Mouse (Mus musculus): Measurements from ENCODE around the gene Atrn. TPM values are rescaled to one million over a fixed set of nuclear protein-coding genes. Genes with fewer than 3 reads are reported as not detected.

The Atrn gene
- polyA plus RNA-seq, 1 experiment from 2014 or later: 5.0 TPM

DNA sequence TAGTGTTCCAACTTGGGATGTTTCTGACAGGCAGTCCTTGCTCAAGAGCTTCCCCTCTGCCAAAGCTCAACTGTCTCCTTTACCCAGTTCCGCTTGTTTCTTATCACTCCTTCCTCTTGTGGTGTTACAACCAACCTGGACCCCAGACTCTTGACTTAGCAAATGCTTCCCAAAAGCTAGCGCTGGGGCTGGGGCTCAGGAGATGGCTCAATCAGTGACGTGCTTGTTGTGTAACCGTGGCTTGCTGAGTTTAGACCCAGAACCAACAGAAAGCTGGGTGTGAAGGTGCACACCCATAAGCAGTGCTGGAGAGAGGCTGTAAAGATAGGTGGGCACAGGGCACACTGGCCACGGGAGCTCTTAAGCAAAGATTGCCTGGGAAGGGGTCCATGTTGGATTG is 23.7 kb downstream of the Atrn start:
- no peak overlapping the region for H3K9ac ChIP-seq (ENCODE audit: low read length)
- no peaks in the 10 kb centered on the region for H3K27me3 ChIP-seq (ENCODE audit: control insufficient read depth, insufficient read depth, low read depth, low read length)
- H3K27ac ChIP-seq (ENCODE audit: low read length): no peak overlapping the region
- no peaks in the 10 kb centered on the region for H3K36me3 ChIP-seq (ENCODE audit: control insufficient read depth, insufficient read depth, low read length)
- H3K4me3 ChIP-seq (ENCODE audit: low read length): no peak overlapping the region
- H3K4me2 ChIP-seq (ENCODE audit: low read depth, low read length): no peak overlapping the region
- WGBS: 80% methylated on average over 5 of the region's 5 CpGs
- ATAC-seq (ENCODE audit: low read depth): no peak
- H3K9me3 ChIP-seq (ENCODE audit: control insufficient read depth, low read length): no peaks in the 10 kb centered on the region
- H3K4me1 ChIP-seq (replicated peaks; ENCODE audit: control insufficient read depth, insufficient read depth, low read length): no peaks in the 10 kb centered on the region

DNA sequence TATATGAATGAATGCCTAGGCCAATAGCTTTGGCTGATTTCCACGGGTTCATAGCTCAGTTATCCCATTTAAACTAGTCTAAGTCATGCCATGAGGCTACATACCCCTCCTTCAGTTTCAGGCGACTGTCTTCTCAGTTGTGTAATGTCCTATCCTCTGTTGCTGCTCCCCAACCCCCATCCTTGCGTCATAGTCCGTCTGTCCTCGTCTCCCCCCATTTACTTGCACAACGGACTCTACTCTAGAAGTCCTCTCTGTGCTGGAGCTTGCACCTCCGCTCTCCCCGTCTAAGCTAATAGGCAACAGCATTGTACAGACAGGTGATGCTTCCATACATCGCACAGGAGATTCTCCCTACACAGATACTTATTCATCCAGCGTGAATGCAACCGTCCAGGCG is 26.6 kb downstream of the Atrn start:
- 84% methylated on average over 12 of the region's 12 CpGs for WGBS
- H3K9ac ChIP-seq (ENCODE audit: low read length): no peak overlapping the region
- no peak for ATAC-seq (ENCODE audit: low read depth)

GRCm38 (mm10) chr2:130949781-130950180 is 43.5 kb downstream of the Atrn start:
- Histone ChIP-seq H3K27ac (ENCODE audit: low read length) (no peak overlapping the region), H3K4me2 (ENCODE audit: low read depth, low read length) (no peak overlapping the region), H3K27me3 (ENCODE audit: control insufficient read depth, insufficient read depth, low read depth, low read length) (no peaks in the 10 kb centered on the region), H3K36me3 (ENCODE audit: control insufficient read depth, insufficient read depth, low read length) (0 out of 2 replicates have a peak, but pooled peaks cover 2% of the 10 kb centered on the region), H3K9ac (ENCODE audit: low read length) (no peak overlapping the region), H3K4me1 (replicated peaks; ENCODE audit: control insufficient read depth, insufficient read depth, low read length) (no peaks in the 10 kb centered on the region), H3K9me3 (ENCODE audit: control insufficient read depth, low read length) (no peaks in the 10 kb centered on the region), H3K4me3 (ENCODE audit: low read length) (no peak overlapping the region)
- no peak for ATAC-seq (ENCODE audit: low read depth)
- 69% methylated on average over 2 of the region's 2 CpGs for WGBS

More for the DNA sequence above, 26.6 kb downstream of the Atrn start:
- H3K27me3 ChIP-seq (ENCODE audit: control insufficient read depth, insufficient read depth, low read depth, low read length): no peaks in the 10 kb centered on the region
- no peaks in the 10 kb centered on the region for H3K36me3 ChIP-seq (ENCODE audit: control insufficient read depth, insufficient read depth, low read length)
- H3K4me3 ChIP-seq (ENCODE audit: low read length): no peak overlapping the region
- no peak overlapping the region for H3K4me2 ChIP-seq (ENCODE audit: low read depth, low read length)
- no peaks in the 10 kb centered on the region for H3K4me1 ChIP-seq (replicated peaks; ENCODE audit: control insufficient read depth, insufficient read depth, low read length)
- H3K27ac ChIP-seq (ENCODE audit: low read length): no peak overlapping the region
- H3K9me3 ChIP-seq (ENCODE audit: control insufficient read depth, low read length): no peaks in the 10 kb centered on the region

DNA sequence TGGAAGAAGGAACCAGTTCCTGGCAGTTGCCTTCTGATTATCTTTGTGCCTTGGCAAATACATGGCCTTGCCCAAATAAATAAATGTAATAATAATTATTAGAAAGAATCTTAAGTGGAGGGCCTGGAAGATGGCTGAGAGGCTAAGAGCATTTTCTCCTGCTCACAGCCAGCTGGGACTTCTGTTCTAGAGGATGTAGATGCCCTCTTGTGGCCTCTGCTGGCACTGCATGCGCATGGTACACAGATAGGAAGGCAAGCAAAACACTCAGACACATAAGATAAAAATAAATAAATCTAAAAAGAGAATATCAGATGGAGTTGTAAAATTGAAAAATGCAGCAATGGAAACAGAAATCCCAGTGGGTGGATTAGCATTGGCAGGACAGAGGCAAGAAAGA is 44.3 kb downstream of the Atrn start:
- Histone ChIP-seq H3K4me3 (ENCODE audit: low read length) (no peak overlapping the region), H3K27ac (ENCODE audit: low read length) (no peak overlapping the region), H3K4me1 (replicated peaks; ENCODE audit: control insufficient read depth, insufficient read depth, low read length) (no peaks in the 10 kb centered on the region), H3K9ac (ENCODE audit: low read length) (no peak overlapping the region), H3K27me3 (ENCODE audit: control insufficient read depth, insufficient read depth, low read depth, low read length) (no peaks in the 10 kb centered on the region), H3K4me2 (ENCODE audit: low read depth, low read length) (no peak overlapping the region), H3K9me3 (ENCODE audit: control insufficient read depth, low read length) (no peaks in the 10 kb centered on the region), H3K36me3 (ENCODE audit: control insufficient read depth, insufficient read depth, low read length) (0 out of 2 replicates have a peak, but pooled peaks cover 2% of the 10 kb centered on the region)
- WGBS: 0% methylated on average over 1 of the region's 1 CpGs
- no peak for ATAC-seq (ENCODE audit: low read depth)

GRCm38 (mm10) chr2:130958906-130959305 is 52.6 kb downstream of the Atrn start:
- Histone ChIP-seq H3K27me3 (ENCODE audit: control insufficient read depth, insufficient read depth, low read depth, low read length) (no peaks in the 10 kb centered on the region), H3K9ac (ENCODE audit: low read length) (no peak overlapping the region), H3K36me3 (ENCODE audit: control insufficient read depth, insufficient read depth, low read length) (peaks cover 4% of the 10 kb centered on the region; the same call in 1 of the 2 replicates), H3K27ac (ENCODE audit: low read length) (no peak overlapping the region), H3K4me1 (replicated peaks; ENCODE audit: control insufficient read depth, insufficient read depth, low read length) (no peaks in the 10 kb centered on the region), H3K4me3 (ENCODE audit: low read length) (no peak overlapping the region), H3K4me2 (ENCODE audit: low read depth, low read length) (no peak overlapping the region), H3K9me3 (ENCODE audit: control insufficient read depth, low read length) (no peaks in the 10 kb centered on the region)
- ATAC-seq (ENCODE audit: low read depth): no peak
- 79% methylated on average over 2 of the region's 2 CpGs for WGBS

- no peak overlapping the region for H3K4me2 ChIP-seq (ENCODE audit: low read depth, low read length)
- H3K4me3 ChIP-seq (ENCODE audit: low read length): no peak overlapping the region
- no peak overlapping the region for H3K27ac ChIP-seq (ENCODE audit: low read length)
- no peak for ATAC-seq (ENCODE audit: low read depth)
- H3K4me1 ChIP-seq (replicated peaks; ENCODE audit: control insufficient read depth, insufficient read depth, low read length): no peaks in the 10 kb centered on the region
- H3K9me3 ChIP-seq (ENCODE audit: control insufficient read depth, low read length): no peaks in the 10 kb centered on the region
- no peaks in the 10 kb centered on the region for H3K27me3 ChIP-seq (ENCODE audit: control insufficient read depth, insufficient read depth, low read depth, low read length)
- H3K36me3 ChIP-seq (ENCODE audit: control insufficient read depth, insufficient read depth, low read length): peaks cover 4% of the 10 kb centered on the region; the same call in 1 of the 2 replicates
- H3K9ac ChIP-seq (ENCODE audit: low read length): no peak overlapping the region
These were observed 55.6 kb downstream of the Atrn start for GRCm38 (mm10) chr2:130961851-130962250.

DNA sequence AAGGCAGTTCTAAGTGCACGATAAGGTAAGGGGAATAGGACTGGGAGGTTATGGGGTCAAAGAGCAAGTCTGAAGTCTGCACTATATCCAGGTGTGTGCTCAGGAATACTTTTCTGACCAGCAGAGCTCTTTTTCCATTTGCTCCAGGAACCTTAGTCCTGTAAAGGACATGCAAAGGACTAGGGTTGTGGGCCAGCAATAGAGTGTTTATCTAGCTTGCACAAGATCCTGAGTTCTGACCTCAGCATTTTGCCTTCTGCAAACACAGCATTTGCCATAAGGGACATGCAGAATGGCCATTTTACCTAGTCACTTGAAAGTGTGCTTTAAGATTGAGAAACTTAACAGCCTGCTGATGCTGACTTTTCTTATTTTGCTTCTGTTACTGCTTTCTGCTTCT is 58.7 kb downstream of the Atrn start:
- no peaks in the 10 kb centered on the region for H3K4me1 ChIP-seq (replicated peaks; ENCODE audit: control insufficient read depth, insufficient read depth, low read length)
- no peak overlapping the region for H3K27ac ChIP-seq (ENCODE audit: low read length)
- H3K27me3 ChIP-seq (ENCODE audit: control insufficient read depth, insufficient read depth, low read depth, low read length): no peaks in the 10 kb centered on the region
- H3K9me3 ChIP-seq (ENCODE audit: control insufficient read depth, low read length): no peaks in the 10 kb centered on the region
- no peaks in the 10 kb centered on the region for H3K36me3 ChIP-seq (ENCODE audit: control insufficient read depth, insufficient read depth, low read length)
- 89% methylated on average over 1 of the region's 1 CpGs for WGBS
- no peak overlapping the region for H3K9ac ChIP-seq (ENCODE audit: low read length)
- ATAC-seq (ENCODE audit: low read depth): no peak; the same call in 1 of the 2 replicates
- no peak overlapping the region for H3K4me3 ChIP-seq (ENCODE audit: low read length)
- H3K4me2 ChIP-seq (ENCODE audit: low read depth, low read length): no peak overlapping the region

- Histone ChIP-seq H3K9me3 (ENCODE audit: control insufficient read depth, low read length) (no peaks in the 10 kb centered on the region), H3K36me3 (ENCODE audit: control insufficient read depth, insufficient read depth, low read length) (peaks cover 2% of the 10 kb centered on the region), H3K4me1 (replicated peaks; ENCODE audit: control insufficient read depth, insufficient read depth, low read length) (no peaks in the 10 kb centered on the region), H3K4me3 (ENCODE audit: low read length) (no peak overlapping the region), H3K27ac (ENCODE audit: low read length) (no peak overlapping the region), H3K9ac (ENCODE audit: low read length) (no peak overlapping the region), H3K4me2 (ENCODE audit: low read depth, low read length) (no peak overlapping the region), H3K27me3 (ENCODE audit: control insufficient read depth, insufficient read depth, low read depth, low read length) (no peaks in the 10 kb centered on the region)
- WGBS: 92% methylated on average over 4 of the region's 4 CpGs
- no peak for ATAC-seq (ENCODE audit: low read depth)
These were observed 64.7 kb downstream of the Atrn start for GRCm38 (mm10) chr2:130971030-130971429.

DNA sequence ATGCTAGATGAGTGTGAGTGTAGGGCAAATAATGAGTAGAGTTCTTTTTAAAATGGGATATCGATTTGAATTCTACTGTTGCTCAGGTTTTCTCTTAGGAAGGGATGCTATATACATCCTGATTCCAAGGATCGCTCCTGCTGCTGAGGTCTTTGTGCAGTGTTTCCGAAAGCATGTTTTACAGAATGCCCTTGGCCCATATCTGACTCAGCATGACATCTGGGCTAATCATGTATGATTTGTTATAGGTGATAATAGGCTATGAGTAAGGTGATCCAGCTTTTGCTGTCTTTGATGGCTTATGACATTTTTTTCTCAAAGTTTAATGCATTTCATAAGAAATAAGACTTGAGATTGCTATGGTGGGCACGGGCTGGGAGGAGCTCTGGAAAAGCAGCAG is 66.1 kb downstream of the Atrn start:
- ATAC-seq (ENCODE audit: low read depth): no peak
- Histone ChIP-seq H3K9me3 (ENCODE audit: control insufficient read depth, low read length) (no peaks in the 10 kb centered on the region), H3K9ac (ENCODE audit: low read length) (no peak overlapping the region), H3K4me1 (replicated peaks; ENCODE audit: control insufficient read depth, insufficient read depth, low read length) (no peaks in the 10 kb centered on the region), H3K36me3 (ENCODE audit: control insufficient read depth, insufficient read depth, low read length) (peaks cover 2% of the 10 kb centered on the region), H3K27ac (ENCODE audit: low read length) (no peak overlapping the region), H3K4me2 (ENCODE audit: low read depth, low read length) (no peak overlapping the region), H3K27me3 (ENCODE audit: control insufficient read depth, insufficient read depth, low read depth, low read length) (no peaks in the 10 kb centered on the region), H3K4me3 (ENCODE audit: low read length) (no peak overlapping the region)
- 90% methylated on average over 4 of the region's 4 CpGs for WGBS

DNA sequence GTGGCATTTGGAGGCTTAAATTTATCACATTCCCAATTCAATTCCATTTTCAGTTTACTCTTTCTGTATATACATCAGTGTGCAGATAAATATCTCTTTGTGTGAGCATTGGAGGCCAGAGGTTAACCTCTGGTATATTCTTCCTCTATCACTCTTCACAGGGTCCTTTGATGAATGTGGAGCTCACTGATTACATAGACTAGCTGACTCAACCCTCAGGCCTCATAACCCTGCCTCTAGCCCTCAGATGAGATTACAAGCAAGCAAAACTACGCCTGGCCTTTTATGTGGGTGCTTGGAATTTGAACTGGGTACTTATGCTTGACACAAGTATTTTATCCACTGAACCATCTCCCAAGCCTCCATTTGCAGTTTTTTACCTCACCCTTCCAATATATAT is 68.6 kb downstream of the Atrn start:
- WGBS: 67% methylated on average over 1 of the region's 1 CpGs
- ATAC-seq (ENCODE audit: low read depth): no peak
- Histone ChIP-seq H3K9ac (ENCODE audit: low read length) (no peak overlapping the region), H3K4me1 (replicated peaks; ENCODE audit: control insufficient read depth, insufficient read depth, low read length) (no peaks in the 10 kb centered on the region), H3K27me3 (ENCODE audit: control insufficient read depth, insufficient read depth, low read depth, low read length) (no peaks in the 10 kb centered on the region), H3K4me2 (ENCODE audit: low read depth, low read length) (no peak overlapping the region), H3K36me3 (ENCODE audit: control insufficient read depth, insufficient read depth, low read length) (peaks cover 2% of the 10 kb centered on the region), H3K4me3 (ENCODE audit: low read length) (no peak overlapping the region), H3K9me3 (ENCODE audit: control insufficient read depth, low read length) (no peaks in the 10 kb centered on the region), H3K27ac (ENCODE audit: low read length) (no peak overlapping the region)

Measured in lung, embryonic 16.5 days (tissue).